Mouse (Mus musculus): ENCODE measurements at regions not wholly inside any gene's neighbourhood (a gene's known extent, or its start where the extent isn't known, plus 50 kb on each side); places are given as distances from the start of the nearest gene placed in this dataset.

DNA sequence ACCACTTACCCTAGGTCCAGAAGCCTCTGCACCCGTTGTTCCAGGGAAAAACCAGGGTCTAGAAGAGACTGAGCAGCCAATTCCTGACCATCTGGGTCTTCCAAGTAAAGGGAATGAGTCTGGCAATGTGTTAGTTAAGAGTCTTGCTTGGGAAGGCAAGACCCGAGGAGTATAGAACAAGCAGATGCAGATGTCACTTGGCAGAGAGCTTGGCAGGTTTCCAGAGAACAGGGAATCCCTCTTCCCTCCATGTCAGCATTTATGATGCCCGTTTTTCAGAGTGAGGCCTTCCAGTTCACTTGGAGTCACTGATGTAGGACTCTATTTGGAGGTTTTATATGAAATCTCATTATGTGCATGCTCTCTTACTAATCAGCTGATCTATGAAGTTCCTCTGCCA is 231.1 kb downstream of the Bcl2 start:
- Histone ChIP-seq H3K27me3 (replicated peaks) (peaks cover 6% of the 10 kb centered on the region), H3K36me3 (replicated peaks; ENCODE audit: low read length) (no peaks in the 10 kb centered on the region), H3K4me3 (replicated peaks) (no peak overlapping the region), H3K9me3 (0 out of 2 replicates have a peak, but pooled peaks cover 2% of the 10 kb centered on the region), H3K4me1 (peaks cover 5% of the 10 kb centered on the region)
- TF ChIP-seq GATA1 (IDR thresholded peaks at IDR 0.05; ENCODE audit: borderline replicate concordance, low read length) (no peak), FLI1 (IDR thresholded peaks at IDR 0.05; ENCODE audit: low read length) (no peak)

GRCm38 (mm10) chr1:106477670-106478355 is 236.3 kb downstream of the Bcl2 start:
- Histone ChIP-seq H3K4me1 (peaks cover 6% of the 10 kb centered on the region), H3K36me3 (replicated peaks; ENCODE audit: low read length) (no peaks in the 10 kb centered on the region), H3K27me3 (replicated peaks) (peaks cover 11% of the 10 kb centered on the region), H3K4me3 (replicated peaks) (no peak overlapping the region), H3K9me3 (0 out of 2 replicates have a peak, but pooled peaks cover 2% of the 10 kb centered on the region)
- no peak for TF ChIP-seq GATA1 (IDR thresholded peaks at IDR 0.05; ENCODE audit: borderline replicate concordance, low read length)
- no peak for TF ChIP-seq FLI1 (IDR thresholded peaks at IDR 0.05; ENCODE audit: low read length)

- Histone ChIP-seq H3K9me3 (no peaks in the 10 kb centered on the region; the same call in 1 of the 2 replicates), H3K4me3 (replicated peaks) (no peak overlapping the region), H3K4me1 (peaks cover 24% of the 10 kb centered on the region), H3K36me3 (replicated peaks; ENCODE audit: low read length) (no peaks in the 10 kb centered on the region), H3K27me3 (replicated peaks) (no peaks in the 10 kb centered on the region)
- TF ChIP-seq GATA1 (IDR thresholded peaks at IDR 0.05; ENCODE audit: borderline replicate concordance, low read length) (no peak), FLI1 (IDR thresholded peaks at IDR 0.05; ENCODE audit: low read length) (no peak)
Measured at GRCm38 (mm10) chr1:106468021-106468420, 246.1 kb downstream of the Bcl2 start.

DNA sequence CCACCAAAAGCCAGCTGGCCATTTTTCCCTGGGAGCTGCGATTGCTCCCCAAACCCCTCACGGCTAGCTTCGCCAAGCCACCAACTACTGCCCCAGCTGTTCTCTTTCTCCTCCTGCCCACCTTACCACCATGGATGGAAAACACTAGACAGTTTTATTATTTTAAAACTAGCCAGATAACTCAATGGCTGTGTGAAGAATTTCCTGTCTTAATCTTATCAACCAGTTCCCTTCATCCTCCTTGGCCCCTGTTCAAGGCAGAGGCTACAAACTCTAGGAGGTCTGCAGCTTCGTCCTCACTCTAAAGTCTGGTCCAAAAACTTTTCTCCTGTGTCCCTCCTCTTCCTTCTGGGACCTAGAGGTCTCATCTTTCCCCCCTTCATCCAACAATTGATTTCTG is 247.4 kb downstream of the Bcl2 start:
- Histone ChIP-seq H3K9me3 (no peaks in the 10 kb centered on the region; the same call in 1 of the 2 replicates), H3K4me1 (peaks cover 24% of the 10 kb centered on the region), H3K4me3 (replicated peaks) (no peak overlapping the region), H3K27me3 (replicated peaks) (no peaks in the 10 kb centered on the region), H3K36me3 (replicated peaks; ENCODE audit: low read length) (no peaks in the 10 kb centered on the region)
- TF ChIP-seq GATA1 (IDR thresholded peaks at IDR 0.05; ENCODE audit: borderline replicate concordance, low read length) (no peak), FLI1 (IDR thresholded peaks at IDR 0.05; ENCODE audit: low read length) (no peak)

DNA sequence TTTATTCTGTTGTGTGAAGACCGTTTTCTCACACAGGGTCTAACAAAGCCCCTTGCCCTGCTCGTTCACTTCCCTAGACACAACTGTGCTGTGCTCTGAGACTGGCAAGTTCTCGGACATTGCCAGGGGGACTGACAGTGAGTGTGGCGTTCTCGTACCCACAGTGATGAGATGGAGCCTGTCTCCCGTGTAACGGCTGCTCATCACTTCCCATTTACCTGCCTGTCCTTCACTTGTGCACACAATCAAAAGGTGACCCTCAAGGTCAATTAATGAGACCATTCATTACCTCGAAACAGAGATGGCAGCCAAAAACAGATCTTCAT is 248.1 kb downstream of the Bcl2 start:
- H3K4me1 ChIP-seq = peaks cover 24% of the 10 kb centered on the region
- no peaks in the 10 kb centered on the region for H3K36me3 ChIP-seq (replicated peaks; ENCODE audit: low read length)
- no peaks in the 10 kb centered on the region for H3K27me3 ChIP-seq (replicated peaks)
- no peaks in the 10 kb centered on the region; the same call in 1 of the 2 replicates for H3K9me3 ChIP-seq
- TF ChIP-seq GATA1 (IDR thresholded peaks at IDR 0.05; ENCODE audit: borderline replicate concordance, low read length) = no peak
- TF ChIP-seq FLI1 (IDR thresholded peaks at IDR 0.05; ENCODE audit: low read length) = no peak
- H3K4me3 ChIP-seq (replicated peaks) = peak overlapping the region; percentile 59

GRCm38 (mm10) chr1:106465243-106465976 is 248.7 kb downstream of the Bcl2 start:
- Histone ChIP-seq H3K4me1 (peaks cover 24% of the 10 kb centered on the region), H3K9me3 (no peaks in the 10 kb centered on the region; the same call in 1 of the 2 replicates), H3K27me3 (replicated peaks) (no peaks in the 10 kb centered on the region), H3K36me3 (replicated peaks; ENCODE audit: low read length) (no peaks in the 10 kb centered on the region), H3K4me3 (replicated peaks) (no peak overlapping the region)
- TF ChIP-seq GATA1 (IDR thresholded peaks at IDR 0.05; ENCODE audit: borderline replicate concordance, low read length) (no peak), FLI1 (IDR thresholded peaks at IDR 0.05; ENCODE audit: low read length) (no peak)

GRCm38 (mm10) chr1:106464726-106465125 is 249.3 kb downstream of the Bcl2 start:
- H3K36me3 ChIP-seq (replicated peaks; ENCODE audit: low read length) = no peaks in the 10 kb centered on the region
- TF ChIP-seq GATA1 (IDR thresholded peaks at IDR 0.05; ENCODE audit: borderline replicate concordance, low read length) (no peak), FLI1 (IDR thresholded peaks at IDR 0.05; ENCODE audit: low read length) (no peak)

DNA sequence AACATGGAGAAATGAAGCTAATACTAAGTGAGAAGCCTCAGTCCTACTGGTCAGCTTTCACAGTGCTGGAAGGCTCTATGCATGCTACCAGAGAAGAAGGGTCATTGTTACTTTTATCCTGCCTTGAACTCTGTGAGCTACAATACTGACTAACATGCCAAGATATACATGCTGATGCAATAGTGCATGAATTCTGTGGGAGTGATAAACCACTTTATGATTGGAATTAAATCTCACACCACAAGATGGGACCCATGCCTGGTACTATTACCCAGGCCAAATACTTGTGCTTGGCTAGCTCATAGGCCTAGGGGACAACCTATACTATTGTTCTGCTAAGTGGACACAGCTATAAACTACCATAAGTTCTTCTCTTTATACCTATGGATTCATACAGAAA is 251.5 kb downstream of the Bcl2 start:
- Histone ChIP-seq H3K4me3 (replicated peaks) (no peak overlapping the region), H3K27me3 (replicated peaks) (no peaks in the 10 kb centered on the region), H3K4me1 (peaks cover 23% of the 10 kb centered on the region), H3K9me3 (no peaks in the 10 kb centered on the region; the same call in 1 of the 2 replicates), H3K36me3 (replicated peaks; ENCODE audit: low read length) (no peaks in the 10 kb centered on the region)
- TF ChIP-seq GATA1 (IDR thresholded peaks at IDR 0.05; ENCODE audit: borderline replicate concordance, low read length) = no peak
- TF ChIP-seq FLI1 (IDR thresholded peaks at IDR 0.05; ENCODE audit: low read length) = no peak

More at GRCm38 (mm10) chr1:106464726-106465125, 249.3 kb downstream of the Bcl2 start:
- Histone ChIP-seq H3K4me1 (peaks cover 24% of the 10 kb centered on the region), H3K4me3 (replicated peaks) (no peak overlapping the region), H3K27me3 (replicated peaks) (no peaks in the 10 kb centered on the region), H3K9me3 (no peaks in the 10 kb centered on the region; the same call in 1 of the 2 replicates)

- no peak overlapping the region for H3K4me3 ChIP-seq (replicated peaks)
- H3K36me3 ChIP-seq (replicated peaks; ENCODE audit: low read length) = no peaks in the 10 kb centered on the region
- H3K9me3 ChIP-seq = no peaks in the 10 kb centered on the region; the same call in 1 of the 2 replicates
- no peaks in the 10 kb centered on the region for H3K27me3 ChIP-seq (replicated peaks)
- H3K4me1 ChIP-seq = peaks cover 18% of the 10 kb centered on the region
- no peak for TF ChIP-seq FLI1 (IDR thresholded peaks at IDR 0.05; ENCODE audit: low read length)
- TF ChIP-seq GATA1 (IDR thresholded peaks at IDR 0.05; ENCODE audit: borderline replicate concordance, low read length) = no peak
Measured at GRCm38 (mm10) chr1:106462112-106462511, 252.0 kb downstream of the Bcl2 start.

- no peaks in the 10 kb centered on the region for H3K36me3 ChIP-seq (replicated peaks; ENCODE audit: low read length)
- peaks cover 7% of the 10 kb centered on the region for H3K4me1 ChIP-seq
- TF ChIP-seq FLI1 (IDR thresholded peaks at IDR 0.05; ENCODE audit: low read length) (no peak), GATA1 (IDR thresholded peaks at IDR 0.05; ENCODE audit: borderline replicate concordance, low read length) (no peak)
- no peak overlapping the region for H3K4me3 ChIP-seq (replicated peaks)
- H3K9me3 ChIP-seq = no peaks in the 10 kb centered on the region; the same call in 1 of the 2 replicates
- H3K27me3 ChIP-seq (replicated peaks) = no peaks in the 10 kb centered on the region
Measured at GRCm38 (mm10) chr1:106460957-106461356, 253.1 kb downstream of the Bcl2 start.

Measured in megakaryocyte, embryonic 14.5 days (primary cell).